Mouse (Mus musculus) limb, embryonic 15.5 days (tissue): ENCODE measurements at regions not wholly inside any gene's neighbourhood (a gene's known extent, or its start where the extent isn't known, plus 50 kb on each side); places are given as distances from the start of the nearest gene placed in this dataset.

Experiments used
- ATAC-seq: fragments of 200-750 bp; cut with Nextera tagmentation; 2 replicates; pipeline ENCODE4 v1.8.0; 2017; ENCODE audit warnings: low read depth, moderate TSS enrichment; ENCODE audit not compliant: insufficient number of reproducible peaks, low FRiP score, low TSS enrichment
- H3K27ac ChIP-seq: fragments of 300-500 bp; sonication (generic); 2 replicates; pipeline ENCODE4 v1.5.1; 2015; ENCODE audit warnings: moderate library complexity, mild to moderate bottlenecking, inconsistent platforms
- H3K27me3 ChIP-seq: fragments of 300-500 bp; sonication (generic); 2 replicates; pipeline ENCODE4 v1.6.1; 2015; ENCODE audit warnings: inconsistent platforms
- H3K36me3 ChIP-seq: fragments of 300-500 bp; sonication (generic); 2 replicates; pipeline ENCODE4 v1.6.1; 2015; ENCODE audit warnings: inconsistent platforms
- H3K4me1 ChIP-seq: fragments of 300-500 bp; sonication (generic); 2 replicates; pipeline ENCODE4 v1.6.1; 2015; ENCODE audit warnings: inconsistent platforms
- H3K4me2 ChIP-seq: fragments of 300-500 bp; sonication (generic); 2 replicates; pipeline ENCODE4 v1.6.1; 2015; ENCODE audit warnings: mild to moderate bottlenecking, inconsistent platforms
- H3K4me3 ChIP-seq: fragments of 300-500 bp; sonication (generic); 2 replicates; pipeline ENCODE4 v1.5.1; 2015; ENCODE audit warnings: mild to moderate bottlenecking, inconsistent platforms
- H3K9ac ChIP-seq: fragments of 300-500 bp; sonication (generic); 2 replicates; pipeline ENCODE4 v1.6.1; 2015; ENCODE audit warnings: inconsistent platforms
- H3K9me3 ChIP-seq: fragments of 300-500 bp; sonication (generic); 2 replicates; pipeline ENCODE4 v1.6.1; 2016; ENCODE audit warnings: inconsistent platforms
- WGBS: fragments of 180-500 bp; shearing (Covaris S2); methylation state at CpG from one replicate; pipeline ENCODE4 v1.1.7; 2015; 5-methylcytosine and 5-hydroxymethylcytosine counted together

GRCm38 (mm10) chr1:71896141-71896725, 243.2 kb upstream of the Fn1 start:
- H3K27ac ChIP-seq = peak overlapping the region; percentile 63; the same call in 1 of the 2 replicates
- H3K4me1 ChIP-seq = peaks cover 18% of the 10 kb centered on the region
- H3K27me3 ChIP-seq = no peaks in the 10 kb centered on the region
- no peak overlapping the region for H3K9ac ChIP-seq
- no peaks in the 10 kb centered on the region for H3K36me3 ChIP-seq
- no peak overlapping the region for H3K4me3 ChIP-seq
- WGBS = 44% methylated on average over 11 of the region's 11 CpGs
- H3K9me3 ChIP-seq = no peaks in the 10 kb centered on the region
- no peak overlapping the region for H3K4me2 ChIP-seq
- no peak for ATAC-seq

GRCm38 (mm10) chr1:71893636-71894035, 240.6 kb upstream of the Fn1 start:
- no peak for ATAC-seq

GRCm38 (mm10) chr1:71887809-71888208, 234.8 kb upstream of the Fn1 start:
- H3K4me1 ChIP-seq = no peaks in the 10 kb centered on the region
- 83% methylated on average over 3 of the region's 3 CpGs for WGBS
- H3K36me3 ChIP-seq = no peaks in the 10 kb centered on the region
- H3K9me3 ChIP-seq = no peaks in the 10 kb centered on the region
- ATAC-seq = no peak
- no peak overlapping the region for H3K4me2 ChIP-seq
- no peaks in the 10 kb centered on the region for H3K27me3 ChIP-seq
- H3K4me3 ChIP-seq = no peak overlapping the region
- no peak overlapping the region for H3K9ac ChIP-seq
- H3K27ac ChIP-seq = no peak overlapping the region

More at GRCm38 (mm10) chr1:71893636-71894035, 240.6 kb upstream of the Fn1 start:
- H3K4me3 ChIP-seq = no peak overlapping the region
- peaks cover 18% of the 10 kb centered on the region for H3K4me1 ChIP-seq
- no peaks in the 10 kb centered on the region for H3K36me3 ChIP-seq
- H3K27ac ChIP-seq = no peak overlapping the region
- 14% methylated on average over 5 of the region's 5 CpGs for WGBS
- peak overlapping the region; percentile 4; the same call in 1 of the 2 replicates for H3K4me2 ChIP-seq
- H3K27me3 ChIP-seq = no peaks in the 10 kb centered on the region
- no peak overlapping the region for H3K9ac ChIP-seq
- no peaks in the 10 kb centered on the region for H3K9me3 ChIP-seq

- no peaks in the 10 kb centered on the region for H3K27me3 ChIP-seq
- no peaks in the 10 kb centered on the region for H3K9me3 ChIP-seq
- no peaks in the 10 kb centered on the region for H3K36me3 ChIP-seq
- H3K4me3 ChIP-seq = no peak overlapping the region
- H3K4me1 ChIP-seq = no peaks in the 10 kb centered on the region
- 84% methylated on average over 6 of the region's 6 CpGs for WGBS
- no peak for ATAC-seq
- no peak overlapping the region for H3K27ac ChIP-seq
- H3K9ac ChIP-seq = no peak overlapping the region
- no peak overlapping the region for H3K4me2 ChIP-seq
These were observed 233.9 kb upstream of the Fn1 start for GRCm38 (mm10) chr1:71886903-71887302.

- no peaks in the 10 kb centered on the region for H3K4me1 ChIP-seq
- H3K9ac ChIP-seq = no peak overlapping the region
- no peak overlapping the region for H3K27ac ChIP-seq
- no peaks in the 10 kb centered on the region for H3K9me3 ChIP-seq
- no peak overlapping the region for H3K4me2 ChIP-seq
- no peak for ATAC-seq
- H3K27me3 ChIP-seq = no peaks in the 10 kb centered on the region
- no peak overlapping the region for H3K4me3 ChIP-seq
- no peaks in the 10 kb centered on the region for H3K36me3 ChIP-seq
- 76% methylated on average over 5 of the region's 5 CpGs for WGBS
These were observed 233.2 kb upstream of the Fn1 start for GRCm38 (mm10) chr1:71886233-71886632.

GRCm38 (mm10) chr1:71881851-71882250, 228.9 kb upstream of the Fn1 start:
- no peak for ATAC-seq
- no peak overlapping the region for H3K4me2 ChIP-seq
- no peak overlapping the region for H3K27ac ChIP-seq
- no peaks in the 10 kb centered on the region for H3K36me3 ChIP-seq
- peaks cover 6% of the 10 kb centered on the region for H3K4me1 ChIP-seq
- 77% methylated on average over 12 of the region's 12 CpGs for WGBS
- H3K27me3 ChIP-seq = no peaks in the 10 kb centered on the region
- no peak overlapping the region for H3K4me3 ChIP-seq
- no peaks in the 10 kb centered on the region for H3K9me3 ChIP-seq
- no peak overlapping the region for H3K9ac ChIP-seq

GRCm38 (mm10) chr1:71881191-71881590, 228.2 kb upstream of the Fn1 start:
- H3K4me1 ChIP-seq = peaks cover 10% of the 10 kb centered on the region
- H3K4me3 ChIP-seq = no peak overlapping the region
- H3K27ac ChIP-seq = no peak overlapping the region
- ATAC-seq = no peak
- no peaks in the 10 kb centered on the region for H3K27me3 ChIP-seq
- H3K36me3 ChIP-seq = no peaks in the 10 kb centered on the region
- no peak overlapping the region for H3K4me2 ChIP-seq
- H3K9me3 ChIP-seq = no peaks in the 10 kb centered on the region
- H3K9ac ChIP-seq = no peak overlapping the region
- WGBS = 77% methylated on average over 4 of the region's 4 CpGs

GRCm38 (mm10) chr1:71880480-71880879, 227.5 kb upstream of the Fn1 start:
- no peaks in the 10 kb centered on the region for H3K36me3 ChIP-seq
- no peaks in the 10 kb centered on the region for H3K9me3 ChIP-seq
- H3K4me1 ChIP-seq = peaks cover 10% of the 10 kb centered on the region
- ATAC-seq = no peak
- no peak overlapping the region for H3K9ac ChIP-seq
- no peak overlapping the region for H3K27ac ChIP-seq
- no peak overlapping the region for H3K4me2 ChIP-seq
- WGBS = 65% methylated on average over 6 of the region's 6 CpGs
- no peaks in the 10 kb centered on the region for H3K27me3 ChIP-seq
- no peak overlapping the region for H3K4me3 ChIP-seq

- H3K4me2 ChIP-seq = no peak overlapping the region
- no peak overlapping the region for H3K4me3 ChIP-seq
- no peaks in the 10 kb centered on the region for H3K36me3 ChIP-seq
- H3K9ac ChIP-seq = no peak overlapping the region
- H3K9me3 ChIP-seq = no peaks in the 10 kb centered on the region
- 34% methylated on average over 9 of the region's 9 CpGs for WGBS
- H3K27me3 ChIP-seq = no peaks in the 10 kb centered on the region
- peaks cover 10% of the 10 kb centered on the region for H3K4me1 ChIP-seq
- ATAC-seq = no peak
- H3K27ac ChIP-seq = peak overlapping the region; percentile 6; the same call in 1 of the 2 replicates
These were observed 223.9 kb upstream of the Fn1 start for GRCm38 (mm10) chr1:71876712-71877401.

GRCm38 (mm10) chr1:71874037-71874436, 221.0 kb upstream of the Fn1 start:
- H3K27me3 ChIP-seq = no peaks in the 10 kb centered on the region
- ATAC-seq = no peak
- WGBS = 85% methylated on average over 2 of the region's 2 CpGs

GRCm38 (mm10) chr1:71865670-71866069, 212.7 kb upstream of the Fn1 start:
- Histone ChIP-seq H3K9me3 (no peaks in the 10 kb centered on the region), H3K4me1 (peaks cover 6% of the 10 kb centered on the region), H3K4me2 (no peak overlapping the region), H3K27ac (no peak overlapping the region), H3K27me3 (no peaks in the 10 kb centered on the region), H3K9ac (no peak overlapping the region), H3K4me3 (no peak overlapping the region), H3K36me3 (no peaks in the 10 kb centered on the region)
- ATAC-seq = no peak
- 16% methylated on average over 4 of the region's 4 CpGs for WGBS

More at GRCm38 (mm10) chr1:71874037-71874436, 221.0 kb upstream of the Fn1 start:
- Histone ChIP-seq H3K9me3 (no peaks in the 10 kb centered on the region), H3K27ac (no peak overlapping the region), H3K4me1 (peaks cover 10% of the 10 kb centered on the region), H3K9ac (no peak overlapping the region), H3K36me3 (no peaks in the 10 kb centered on the region), H3K4me2 (no peak overlapping the region), H3K4me3 (no peak overlapping the region)

- H3K27ac ChIP-seq = no peak overlapping the region
- ATAC-seq = no peak
- no peak overlapping the region for H3K4me2 ChIP-seq
- no peak overlapping the region for H3K4me3 ChIP-seq
- H3K9ac ChIP-seq = no peak overlapping the region
- no peaks in the 10 kb centered on the region for H3K36me3 ChIP-seq
- H3K4me1 ChIP-seq = peaks cover 6% of the 10 kb centered on the region
- WGBS = 42% methylated on average over 9 of the region's 9 CpGs
- H3K27me3 ChIP-seq = no peaks in the 10 kb centered on the region
- H3K9me3 ChIP-seq = no peaks in the 10 kb centered on the region
These were observed 211.7 kb upstream of the Fn1 start for GRCm38 (mm10) chr1:71864749-71865148.
